Mouse (Mus musculus): ENCODE measurements around the gene Fn1. TPM values are rescaled to one million over a fixed set of nuclear protein-coding genes. Genes with fewer than 3 reads are reported as not detected.

The Fn1 gene
- polyA plus RNA-seq, 1 experiment from 2014 or later: 89.2 TPM

GRCm38 (mm10) chr1:71630243-71630642, 22.8 kb downstream of the Fn1 start:
- Histone ChIP-seq H3K4me3 (no peak overlapping the region), H3K4me1 (no peaks in the 10 kb centered on the region), H3K27me3 (replicated peaks) (no peaks in the 10 kb centered on the region), H3K27ac (no peak overlapping the region), H3K9ac (no peak overlapping the region), H3K36me3 (peaks cover 58% of the 10 kb centered on the region), H3K9me3 (replicated peaks) (no peaks in the 10 kb centered on the region), H3K4me2 (no peak overlapping the region)
- no peak for ATAC-seq
- 79% methylated on average over 8 of the region's 8 CpGs for WGBS (ENCODE audit: insufficient replicate concordance)

GRCm38 (mm10) chr1:71623625-71624024, 29.4 kb downstream of the Fn1 start:
- 77% methylated on average over 6 of the region's 6 CpGs for WGBS (ENCODE audit: insufficient replicate concordance)
- ATAC-seq: no peak
- Histone ChIP-seq H3K9me3 (replicated peaks) (no peaks in the 10 kb centered on the region), H3K9ac (no peak overlapping the region), H3K27me3 (replicated peaks) (no peaks in the 10 kb centered on the region), H3K4me3 (no peak overlapping the region), H3K27ac (no peak overlapping the region), H3K4me2 (no peak overlapping the region), H3K36me3 (peaks cover 76% of the 10 kb centered on the region), H3K4me1 (no peaks in the 10 kb centered on the region)

- ATAC-seq: no peak
- no peak overlapping the region for H3K4me2 ChIP-seq
- WGBS (ENCODE audit: insufficient replicate concordance): 80% methylated on average over 2 of the region's 2 CpGs
- H3K27me3 ChIP-seq (replicated peaks): no peaks in the 10 kb centered on the region
- H3K4me1 ChIP-seq: no peaks in the 10 kb centered on the region
- peaks cover 75% of the 10 kb centered on the region for H3K36me3 ChIP-seq
- H3K27ac ChIP-seq: no peak overlapping the region
- H3K9me3 ChIP-seq (replicated peaks): no peaks in the 10 kb centered on the region
- H3K9ac ChIP-seq: no peak overlapping the region
- no peak overlapping the region for H3K4me3 ChIP-seq
Measured at GRCm38 (mm10) chr1:71621526-71621925, 31.5 kb downstream of the Fn1 start.

GRCm38 (mm10) chr1:71614545-71615246, 38.3 kb downstream of the Fn1 start:
- Histone ChIP-seq H3K9ac (no peak overlapping the region), H3K4me3 (no peak overlapping the region), H3K9me3 (replicated peaks) (no peaks in the 10 kb centered on the region), H3K4me2 (no peak overlapping the region), H3K4me1 (no peaks in the 10 kb centered on the region), H3K27ac (no peak overlapping the region), H3K36me3 (peaks cover 80% of the 10 kb centered on the region), H3K27me3 (replicated peaks) (no peaks in the 10 kb centered on the region)
- WGBS (ENCODE audit: insufficient replicate concordance): 81% methylated on average over 8 of the region's 8 CpGs
- ATAC-seq: no peak

- H3K4me2 ChIP-seq: no peak overlapping the region
- no peak overlapping the region for H3K9ac ChIP-seq
- ATAC-seq: no peak
- no peak overlapping the region for H3K27ac ChIP-seq
- H3K36me3 ChIP-seq: peaks cover 74% of the 10 kb centered on the region
- no peak overlapping the region for H3K4me3 ChIP-seq
- 84% methylated on average over 21 of the region's 21 CpGs for WGBS (ENCODE audit: insufficient replicate concordance)
- no peaks in the 10 kb centered on the region for H3K9me3 ChIP-seq (replicated peaks)
- no peaks in the 10 kb centered on the region for H3K27me3 ChIP-seq (replicated peaks)
- no peaks in the 10 kb centered on the region for H3K4me1 ChIP-seq
Measured at GRCm38 (mm10) chr1:71612256-71612655, 40.7 kb downstream of the Fn1 start.

GRCm38 (mm10) chr1:71609916-71610315, 43.1 kb downstream of the Fn1 start:
- Histone ChIP-seq H3K27ac (no peak overlapping the region), H3K27me3 (replicated peaks) (no peaks in the 10 kb centered on the region), H3K4me1 (no peaks in the 10 kb centered on the region), H3K9me3 (replicated peaks) (no peaks in the 10 kb centered on the region), H3K36me3 (peaks cover 83% of the 10 kb centered on the region), H3K4me2 (no peak overlapping the region), H3K4me3 (no peak overlapping the region), H3K9ac (no peak overlapping the region)
- ATAC-seq: no peak
- WGBS (ENCODE audit: insufficient replicate concordance): 63% methylated on average over 5 of the region's 5 CpGs

- H3K4me1 ChIP-seq: no peaks in the 10 kb centered on the region
- H3K27me3 ChIP-seq (replicated peaks): no peaks in the 10 kb centered on the region
- H3K4me2 ChIP-seq: no peak overlapping the region
- no peak overlapping the region for H3K9ac ChIP-seq
- WGBS (ENCODE audit: insufficient replicate concordance): 91% methylated on average over 37 of the region's 37 CpGs
- no peak overlapping the region for H3K27ac ChIP-seq
- no peak for ATAC-seq
- no peak overlapping the region for H3K4me3 ChIP-seq
- H3K9me3 ChIP-seq (replicated peaks): no peaks in the 10 kb centered on the region
- H3K36me3 ChIP-seq: peaks cover 83% of the 10 kb centered on the region
Measured at GRCm38 (mm10) chr1:71609057-71609775, 43.8 kb downstream of the Fn1 start.

- ATAC-seq: no peak
- H3K36me3 ChIP-seq: peaks cover 77% of the 10 kb centered on the region
- 67% methylated on average over 8 of the region's 8 CpGs for WGBS (ENCODE audit: insufficient replicate concordance)
Measured at GRCm38 (mm10) chr1:71606600-71607325, 46.2 kb downstream of the Fn1 start.

GRCm38 (mm10) chr1:71605751-71606150, 47.2 kb downstream of the Fn1 start:
- Histone ChIP-seq H3K9ac (no peak overlapping the region), H3K9me3 (replicated peaks) (no peaks in the 10 kb centered on the region), H3K4me2 (no peak overlapping the region), H3K36me3 (peaks cover 74% of the 10 kb centered on the region), H3K4me3 (no peak overlapping the region), H3K4me1 (no peaks in the 10 kb centered on the region), H3K27me3 (replicated peaks) (no peaks in the 10 kb centered on the region), H3K27ac (no peak overlapping the region)
- WGBS (ENCODE audit: insufficient replicate concordance): 75% methylated on average over 2 of the region's 2 CpGs
- ATAC-seq: no peak

More at GRCm38 (mm10) chr1:71606600-71607325, 46.2 kb downstream of the Fn1 start:
- Histone ChIP-seq H3K9ac (no peak overlapping the region), H3K4me3 (no peak overlapping the region), H3K27me3 (replicated peaks) (no peaks in the 10 kb centered on the region), H3K27ac (no peak overlapping the region), H3K4me2 (no peak overlapping the region), H3K9me3 (replicated peaks) (no peaks in the 10 kb centered on the region), H3K4me1 (no peaks in the 10 kb centered on the region)

GRCm38 (mm10) chr1:71595365-71595764, 57.6 kb downstream of the Fn1 start:
- Histone ChIP-seq H3K4me2 (no peak overlapping the region), H3K4me1 (no peaks in the 10 kb centered on the region), H3K36me3 (peaks cover 82% of the 10 kb centered on the region), H3K9ac (no peak overlapping the region), H3K9me3 (replicated peaks) (no peaks in the 10 kb centered on the region), H3K27me3 (replicated peaks) (no peaks in the 10 kb centered on the region), H3K27ac (no peak overlapping the region), H3K4me3 (no peak overlapping the region)
- ATAC-seq: no peak
- 69% methylated on average over 4 of the region's 4 CpGs for WGBS (ENCODE audit: insufficient replicate concordance)

- Histone ChIP-seq H3K4me1 (no peaks in the 10 kb centered on the region), H3K9me3 (replicated peaks) (no peaks in the 10 kb centered on the region), H3K4me2 (no peak overlapping the region), H3K9ac (no peak overlapping the region), H3K36me3 (peaks cover 82% of the 10 kb centered on the region), H3K27me3 (replicated peaks) (no peaks in the 10 kb centered on the region), H3K27ac (no peak overlapping the region), H3K4me3 (no peak overlapping the region)
- no peak for ATAC-seq
- WGBS (ENCODE audit: insufficient replicate concordance): 53% methylated on average over 2 of the region's 2 CpGs
Measured at GRCm38 (mm10) chr1:71594268-71594667, 58.7 kb downstream of the Fn1 start.

- Histone ChIP-seq H3K4me2 (no peak overlapping the region), H3K9me3 (replicated peaks) (no peaks in the 10 kb centered on the region), H3K27me3 (replicated peaks) (no peaks in the 10 kb centered on the region), H3K4me3 (no peak overlapping the region), H3K4me1 (no peaks in the 10 kb centered on the region), H3K27ac (no peak overlapping the region), H3K36me3 (peaks cover 82% of the 10 kb centered on the region), H3K9ac (no peak overlapping the region)
- ATAC-seq: no peak
- 79% methylated on average over 9 of the region's 9 CpGs for WGBS (ENCODE audit: insufficient replicate concordance)
Measured at GRCm38 (mm10) chr1:71593184-71593583, 59.8 kb downstream of the Fn1 start.
